9 mouse cellular contexts compared by ENCODE assay signal in genomic region chr11:33992938-33993337, GRCm38 (mm10). TPM values are rescaled to one million over a fixed set of nuclear protein-coding genes. Genes with fewer than 3 reads are reported as not detected.
DNase-seq lines count a peak whose midpoint lies in the region; ATAC-seq and TF ChIP-seq lines count a peak whose summit lies in the region.
"Had no signal": no experiment of that assay in that cellular context is flagged by ENCODE, and none has a peak within 500 bp of the region (broad histone marks: within the 10 kb centered on the region; RNA-seq: fewer than 3 reads in every experiment).

Gene Kcnip1, minus strand, starts transcription at chr11:33993152.

- H3K9ac ChIP-seq in stomach, postnatal 0 days (ENCODE audit: low read length) = peak within 1 kb of the TSS; percentile 31; the same call in 1 of the 2 replicates

- H3K4me2 ChIP-seq in stomach, postnatal 0 days (replicated peaks; ENCODE audit: low read depth) = peak within 1 kb of the TSS; percentile 45

- peak within 1 kb of the TSS; percentile 24; the same call in 1 of the 2 replicates for H3K27ac ChIP-seq in stomach, postnatal 0 days (replicated peaks)

- H3K9me3 ChIP-seq in stomach, postnatal 0 days (ENCODE audit: control insufficient read depth, low read length) = no peaks in the 10 kb centered on the region

- DNase-seq in layer of hippocampus, adult 8-10 months (ENCODE audit: low spot score in 2 of 2) = no peak
- DNase-seq in layer of hippocampus, adult 9-10 months (ENCODE audit: low spot score) = no peak
- peak; percentile 83 to 93 for DNase-seq in cerebellum, postnatal 10 days
- DNase-seq in gastrocnemius, adult 8-10 months (ENCODE audit: low spot score in 2 of 2) = peak; percentile 61 to 83
- DNase-seq in left cerebral cortex, postnatal 4 days = peak; percentile 88
- DNase-seq in stomach, postnatal 0 days (ENCODE audit: low spot score) = no peak
- DNase-seq in spleen, postnatal 4 days (ENCODE audit: low spot score in 2 of 2) = no peak
- no peak for DNase-seq in adrenal gland, postnatal 36 days

- WGBS in stomach, postnatal 0 days = 13% methylated on average over 12 of the region's 12 CpGs

- intact Hi-C loops in left cerebral cortex, postnatal 4 days (cut with DNase I) = no loop called here

- TF ChIP-seq EP300 in stomach, postnatal 0 days (optimal IDR thresholded peaks at IDR 0.05) = no peak

- no peaks in the 10 kb centered on the region for H3K36me3 ChIP-seq in stomach, postnatal 0 days (ENCODE audit: control insufficient read depth, insufficient read depth, low read length)

- H3K4me1 ChIP-seq in stomach, postnatal 0 days (replicated peaks; ENCODE audit: control insufficient read depth, insufficient read depth) = no peaks in the 10 kb centered on the region

- TF ChIP-seq CTCF in stomach, postnatal 0 days (IDR thresholded peaks at IDR 0.05; ENCODE audit: low read depth) = no peak

- peak within 1 kb of the TSS; percentile 21 for H3K4me3 ChIP-seq in stomach, postnatal 0 days (ENCODE audit: low read depth, low read length)

- no peaks in the 10 kb centered on the region for H3K27me3 ChIP-seq in stomach, postnatal 0 days (ENCODE audit: control insufficient read depth, insufficient read depth, low read length)

- ATAC-seq in stomach, postnatal 0 days (ENCODE audit: low FRiP score, low TSS enrichment) = peak; percentile 29; the same call in 1 of the 2 replicates

RNA-seq across cellular contexts. Expression of gene Kcnip1, which starts in this region (rescaled TPM):
- total RNA-seq in layer of hippocampus, adult 8-10 months (2022) = 10 to 100 TPM; 17.4 to 21.0 (median 18.9) TPM
- total RNA-seq in gastrocnemius, adult 8-10 months (2022) = not detected
- 10 to 100 TPM; 35.8 to 43.5 TPM for total RNA-seq in left cerebral cortex, postnatal 4 days (2021)
- polyA plus RNA-seq in stomach, postnatal 0 days (2015; fragmentation: Nextera tagmentation; extraction: Ambion mirVana) = 3.9 and 5.1 TPM in 2 replicates
- 1 to 10 TPM; 2.2 to 3.5 TPM for total RNA-seq in adrenal gland, postnatal 36 days (2021)
- polyA plus RNA-seq: spleen, adult 2 months had no signal

Comparison
In these comparisons a context has a peak if more than half of its experiments do, and no peak if none do; other contexts are left out.
1. RNA of gene Kcnip1 (total RNA-seq): 35.8 to 43.5 TPM in left cerebral cortex, postnatal 4 days and 17.4 to 21.0 TPM in layer of hippocampus, adult 8-10 months; 2.2 to 3.5 TPM in adrenal gland, postnatal 36 days and not detected in gastrocnemius, adult 8-10 months; every median in the first group is over 4 times any median in the second.
2. Peak in DNase-seq in gastrocnemius, adult 8-10 months; RNA of the gene not detected or under 1 TPM.
3. DNase-seq: peak in cerebellum, postnatal 10 days (2 of 2) and left cerebral cortex, postnatal 4 days (single experiment); none in layer of hippocampus, adult 8-10 months (0 of 2), layer of hippocampus, adult 9-10 months (single experiment), stomach, postnatal 0 days (single experiment), spleen, postnatal 4 days (0 of 2) and adrenal gland, postnatal 36 days (0 of 2).